Mouse (Mus musculus): ENCODE results near the gene Ppfia4. TPM values are rescaled to one million over a fixed set of nuclear protein-coding genes. Genes with fewer than 3 reads are reported as not detected.

Gene Ppfia4
- total RNA-seq, 2 experiments from 2014 or later: 4.3 to 6.7 TPM

- intact Hi-C loops (cut with DNase I; ENCODE audit: low total_unique reads): no loop called here
- no peak for DNase-seq
These were observed 22.0 kb downstream of the Ppfia4 start for GRCm38 (mm10) chr1:134310729-134311128.

GRCm38 (mm10) chr1:134310291-134310690 is 22.4 kb downstream of the Ppfia4 start:
- intact Hi-C loops (cut with DNase I; ENCODE audit: low total_unique reads): no loop called here

GRCm38 (mm10) chr1:134307409-134307808 is 25.3 kb downstream of the Ppfia4 start:
- intact Hi-C loops (cut with DNase I; ENCODE audit: low total_unique reads): no loop called here
- DNase-seq: peak; percentile 57

More at GRCm38 (mm10) chr1:134310291-134310690, 22.4 kb downstream of the Ppfia4 start:
- no peak for DNase-seq

- DNase-seq: no peak
- intact Hi-C loops (cut with DNase I; ENCODE audit: low total_unique reads): no loop called here
These were observed 27.8 kb downstream of the Ppfia4 start for GRCm38 (mm10) chr1:134304940-134305339.

GRCm38 (mm10) chr1:134302568-134303238 is 30.0 kb downstream of the Ppfia4 start:
- peak; percentile 84 for DNase-seq
- intact Hi-C loops (cut with DNase I; ENCODE audit: low total_unique reads): no loop called here

GRCm38 (mm10) chr1:134298636-134299411 is 33.9 kb downstream of the Ppfia4 start:
- peak; percentile 60 for DNase-seq
- intact Hi-C loops (cut with DNase I; ENCODE audit: low total_unique reads): no loop called here

- peak; percentile 54 for DNase-seq
- intact Hi-C loops (cut with DNase I; ENCODE audit: low total_unique reads): no loop called here
These were observed 35.5 kb downstream of the Ppfia4 start for GRCm38 (mm10) chr1:134297265-134297664.

- intact Hi-C loops (cut with DNase I; ENCODE audit: low total_unique reads): no loop called here
- DNase-seq: no peak
These were observed 38.8 kb downstream of the Ppfia4 start for GRCm38 (mm10) chr1:134293738-134294604.

- intact Hi-C loops (cut with DNase I; ENCODE audit: low total_unique reads): no loop called here
- DNase-seq: no peak
These were observed 39.5 kb downstream of the Ppfia4 start for GRCm38 (mm10) chr1:134293276-134293675.

- no peak for DNase-seq
- intact Hi-C loops (cut with DNase I; ENCODE audit: low total_unique reads): no loop called here
These were observed 40.1 kb downstream of the Ppfia4 start for GRCm38 (mm10) chr1:134292601-134293000.

GRCm38 (mm10) chr1:134292073-134292472 is 40.7 kb downstream of the Ppfia4 start:
- intact Hi-C loops (cut with DNase I; ENCODE audit: low total_unique reads): no loop called here
- DNase-seq: peak; percentile 44

GRCm38 (mm10) chr1:134291555-134291954 is 41.2 kb downstream of the Ppfia4 start:
- intact Hi-C loops (cut with DNase I; ENCODE audit: low total_unique reads): no loop called here
- no peak for DNase-seq

GRCm38 (mm10) chr1:134290909-134291308 is 41.8 kb downstream of the Ppfia4 start:
- intact Hi-C loops (cut with DNase I; ENCODE audit: low total_unique reads): no loop called here
- DNase-seq: peak; percentile 68

GRCm38 (mm10) chr1:134290300-134290699 is 42.4 kb downstream of the Ppfia4 start:
- intact Hi-C loops (cut with DNase I; ENCODE audit: low total_unique reads): no loop called here
- DNase-seq: peak; percentile 40

GRCm38 (mm10) chr1:134289598-134290099 is 43.1 kb downstream of the Ppfia4 start, which contains the start of gene Myog:
Myog (plus strand) TSS chr1:134289989.
- DNase-seq: peak; percentile 57
- intact Hi-C loops (cut with DNase I; ENCODE audit: low total_unique reads): no loop called here

- intact Hi-C loops (cut with DNase I; ENCODE audit: low total_unique reads): no loop called here
- DNase-seq: no peak
These were observed 44.5 kb downstream of the Ppfia4 start for GRCm38 (mm10) chr1:134288239-134288638.

- DNase-seq: no peak
- intact Hi-C loops (cut with DNase I; ENCODE audit: low total_unique reads): no loop called here
These were observed 47.1 kb downstream of the Ppfia4 start for GRCm38 (mm10) chr1:134285458-134286120.

- intact Hi-C loops (cut with DNase I; ENCODE audit: low total_unique reads): no loop called here
- DNase-seq: no peak
These were observed 49.6 kb downstream of the Ppfia4 start for GRCm38 (mm10) chr1:134283108-134283507.

- no peak for DNase-seq
- intact Hi-C loops (cut with DNase I; ENCODE audit: low total_unique reads): no loop called here
These were observed 50.4 kb downstream of the Ppfia4 start for GRCm38 (mm10) chr1:134282342-134282741.
